Mouse (Mus musculus) midbrain, embryonic 12.5 days (tissue): ENCODE data around the gene Olfr1333. TPM values are rescaled to one million over a fixed set of nuclear protein-coding genes. Genes with fewer than 3 reads are reported as not detected.
"Not testable (repeated sequence)": the region's sequence is repeated elsewhere in the genome, so short reads cannot be mapped to it uniquely, and the experiment has no call there.

ENCODE experiments used
- ATAC-seq: fragments of 200-750 bp; cut with Nextera tagmentation; 2 replicates; pipeline ENCODE4 v1.8.0; 2017; ENCODE audit warnings: low read depth, moderate TSS enrichment, moderate library complexity; ENCODE audit not compliant: low FRiP score
- H3K27ac ChIP-seq: fragments of 300-500 bp; sonication (generic); replicated peaks from 2 replicates; pipeline ENCODE4 v1.5.1; 2016; ENCODE audit warnings: mild to moderate bottlenecking
- H3K27me3 ChIP-seq: fragments of 300-500 bp; sonication (generic); 2 replicates; pipeline ENCODE4 v1.6.1; 2016; ENCODE audit warnings: mild to moderate bottlenecking
- H3K36me3 ChIP-seq: fragments of 300-500 bp; sonication (generic); 2 replicates; pipeline ENCODE4 v1.6.1; 2016
- H3K4me1 ChIP-seq: fragments of 300-500 bp; sonication (generic); 2 replicates; pipeline ENCODE4 v1.6.1; 2016
- H3K4me2 ChIP-seq: fragments of 300-500 bp; sonication (generic); replicated peaks from 2 replicates; pipeline ENCODE4 v1.6.1; 2016; ENCODE audit warnings: mild to moderate bottlenecking, moderate library complexity
- H3K4me3 ChIP-seq: fragments of 300-500 bp; sonication (generic); 2 replicates; pipeline ENCODE4 v1.5.1; 2016; ENCODE audit warnings: mild to moderate bottlenecking
- H3K9ac ChIP-seq: fragments of 300-500 bp; sonication (generic); replicated peaks from 2 replicates; pipeline ENCODE4 v1.6.1; 2016; ENCODE audit warnings: mild to moderate bottlenecking, moderate library complexity
- H3K9me3 ChIP-seq: fragments of 300-500 bp; sonication (generic); 2 replicates; pipeline ENCODE4 v1.6.1; 2016; ENCODE audit warnings: mild to moderate bottlenecking
- WGBS: fragments of 180-500 bp; shearing (Covaris S2); methylation state at CpG from one replicate; pipeline ENCODE4 v1.1.7; 2016; 5-methylcytosine and 5-hydroxymethylcytosine counted together
- polyA plus RNA-seq: library from polyadenylated mRNA; unstranded; fragments of >200 nt; fragmentation: Nextera tagmentation; extraction: Ambion mirVana; gene quantifications from 2 replicates; pipeline ENCODE4 v1.2.1, GENCODE M21; 2016

Olfr1333 gene
- not detected in 2 replicates for polyA plus RNA-seq

GRCm38 (mm10) chr4:118836179-118836578 lies at the start of gene Olfr1333:
Olfr1333 (minus strand) TSS chr4:118836279.
- 92% methylated on average over 1 of the region's 1 CpGs for WGBS

GRCm38 (mm10) chr4:118867566-118867965 lies 31.5 kb upstream of the Olfr1333 start:
- H3K9ac ChIP-seq = no peak overlapping the region
- H3K27ac ChIP-seq = no peak overlapping the region
- H3K36me3 ChIP-seq = no peaks in the 10 kb centered on the region
- H3K9me3 ChIP-seq = no peaks in the 10 kb centered on the region
- ATAC-seq = no peak
- H3K27me3 ChIP-seq = no peaks in the 10 kb centered on the region
- H3K4me1 ChIP-seq = 0 out of 2 replicates have a peak, but pooled peaks cover 3% of the 10 kb centered on the region
- H3K4me2 ChIP-seq = no peak overlapping the region
- no peak overlapping the region for H3K4me3 ChIP-seq

More at GRCm38 (mm10) chr4:118836179-118836578, at the start of gene Olfr1333:
- Histone ChIP-seq H3K27ac (no peak within 1 kb of the TSS), H3K4me3 (no peak within 1 kb of the TSS), H3K4me1 (no peaks in the 10 kb centered on the region), H3K9me3 (no peaks in the 10 kb centered on the region), H3K4me2 (no peak within 1 kb of the TSS), H3K9ac (no peak within 1 kb of the TSS), H3K27me3 (no peaks in the 10 kb centered on the region), H3K36me3 (no peaks in the 10 kb centered on the region)
- no peak for ATAC-seq

- Histone ChIP-seq H3K4me3 (no peak within 1 kb of the TSS), H3K9me3 (no peaks in the 10 kb centered on the region), H3K4me2 (no peak within 1 kb of the TSS), H3K9ac (no peak within 1 kb of the TSS), H3K27ac (no peak within 1 kb of the TSS), H3K4me1 (0 out of 2 replicates have a peak, but pooled peaks cover 3% of the 10 kb centered on the region), H3K36me3 (no peaks in the 10 kb centered on the region), H3K27me3 (no peaks in the 10 kb centered on the region)
- no peak for ATAC-seq
- WGBS = 94% methylated on average over 1 of the region's 1 CpGs
Observed at GRCm38 (mm10) chr4:118864349-118864748, 28.3 kb upstream of the Olfr1333 start, which contains the start of gene Olfr1331. Olfr1331 (plus strand) TSS chr4:118864649.

GRCm38 (mm10) chr4:118862704-118863103 lies 26.6 kb upstream of the Olfr1333 start:
- Histone ChIP-seq H3K27me3 (no peaks in the 10 kb centered on the region), H3K4me1 (0 out of 2 replicates have a peak, but pooled peaks cover 3% of the 10 kb centered on the region), H3K4me3 (no peak overlapping the region), H3K27ac (no peak overlapping the region), H3K4me2 (no peak overlapping the region), H3K9me3 (no peaks in the 10 kb centered on the region), H3K9ac (no peak overlapping the region), H3K36me3 (no peaks in the 10 kb centered on the region)
- no peak for ATAC-seq
- 64% methylated on average over 4 of the region's 4 CpGs for WGBS

GRCm38 (mm10) chr4:118861791-118862190 lies 25.7 kb upstream of the Olfr1333 start:
- no peaks in the 10 kb centered on the region for H3K27me3 ChIP-seq
- 0 out of 2 replicates have a peak, but pooled peaks cover 3% of the 10 kb centered on the region for H3K4me1 ChIP-seq
- H3K9me3 ChIP-seq = no peaks in the 10 kb centered on the region
- H3K9ac ChIP-seq = no peak overlapping the region
- H3K4me3 ChIP-seq = no peak overlapping the region
- no peak overlapping the region for H3K27ac ChIP-seq
- no peak for ATAC-seq
- H3K4me2 ChIP-seq = no peak overlapping the region
- 86% methylated on average over 1 of the region's 1 CpGs for WGBS
- no peaks in the 10 kb centered on the region for H3K36me3 ChIP-seq

- Histone ChIP-seq H3K4me2 (no peak overlapping the region), H3K27ac (no peak overlapping the region), H3K36me3 (no peaks in the 10 kb centered on the region), H3K4me3 (no peak overlapping the region), H3K27me3 (no peaks in the 10 kb centered on the region), H3K9me3 (no peaks in the 10 kb centered on the region), H3K4me1 (no peaks in the 10 kb centered on the region), H3K9ac (no peak overlapping the region)
- ATAC-seq = no peak
- WGBS = 91% methylated on average over 1 of the region's 1 CpGs
Observed at GRCm38 (mm10) chr4:118818921-118819320, 17.2 kb downstream of the Olfr1333 start.

- no peaks in the 10 kb centered on the region for H3K36me3 ChIP-seq
- H3K4me3 ChIP-seq = no peak within 1 kb of the TSS
- ATAC-seq = no peak
- H3K27me3 ChIP-seq = no peaks in the 10 kb centered on the region
- no peak within 1 kb of the TSS for H3K27ac ChIP-seq
- no peaks in the 10 kb centered on the region for H3K4me1 ChIP-seq
- 92% methylated on average over 4 of the region's 4 CpGs for WGBS
- no peak within 1 kb of the TSS for H3K4me2 ChIP-seq
- H3K9ac ChIP-seq = no peak within 1 kb of the TSS
- H3K9me3 ChIP-seq = no peaks in the 10 kb centered on the region
Observed at GRCm38 (mm10) chr4:118809844-118810243, 26.2 kb downstream of the Olfr1333 start, which contains the start of gene Olfr1335. Olfr1335 (minus strand) TSS chr4:118809944.

- not testable (repeated sequence) for H3K4me2 ChIP-seq, H3K9me3 ChIP-seq, H3K27ac ChIP-seq, H3K36me3 ChIP-seq, H3K9ac ChIP-seq, ATAC-seq, H3K27me3 ChIP-seq, H3K4me3 ChIP-seq, H3K4me1 ChIP-seq
Observed at GRCm38 (mm10) chr4:118792796-118793195, 43.3 kb downstream of the Olfr1333 start.

- no peak for ATAC-seq
- H3K36me3 ChIP-seq = no peaks in the 10 kb centered on the region
- no peaks in the 10 kb centered on the region for H3K4me1 ChIP-seq
- H3K27ac ChIP-seq = no peak within 1 kb of the TSS
- no peaks in the 10 kb centered on the region for H3K9me3 ChIP-seq
- no peak within 1 kb of the TSS for H3K4me3 ChIP-seq
- H3K27me3 ChIP-seq = no peaks in the 10 kb centered on the region
- 76% methylated on average over 2 of the region's 2 CpGs for WGBS
- H3K9ac ChIP-seq = no peak within 1 kb of the TSS
- H3K4me2 ChIP-seq = no peak within 1 kb of the TSS
Observed at GRCm38 (mm10) chr4:118782486-118782885, 53.6 kb downstream of the Olfr1333 start, which contains the start of gene Olfr1337. Olfr1337 (minus strand) TSS chr4:118782586.

Other genes with a start within 250 kb of the Olfr1333 start
- 0.92 and 1.5 TPM in 2 replicates for gene Cfap57, start 215.5 kb downstream of the Olfr1333 start, polyA plus RNA-seq
- 167 TPM in 2 replicates for gene Ebna1bp2, start 215.5 kb downstream of the Olfr1333 start, polyA plus RNA-seq
- gene Olfr62, start 177.3 kb downstream of the Olfr1333 start, polyA plus RNA-seq = not detected in 2 replicates
- not detected in 2 replicates for gene Olfr1342, start 143.5 kb downstream of the Olfr1333 start, polyA plus RNA-seq
- not detected in 2 replicates for gene Olfr1341, start 132.8 kb downstream of the Olfr1333 start, polyA plus RNA-seq
- gene Olfr1340, start 116.1 kb downstream of the Olfr1333 start, polyA plus RNA-seq = not detected in 2 replicates
- not detected in 2 replicates for gene Olfr1339, start 104.1 kb downstream of the Olfr1333 start, polyA plus RNA-seq
- gene Olfr1338, start 77.5 kb downstream of the Olfr1333 start, polyA plus RNA-seq = not detected in 2 replicates
- gene Olfr1337, start 53.7 kb downstream of the Olfr1333 start, polyA plus RNA-seq = not detected in 2 replicates
- not detected in 2 replicates for gene Olfr1335, start 26.3 kb downstream of the Olfr1333 start, polyA plus RNA-seq
- gene Olfr1331, start 28.4 kb upstream of the Olfr1333 start, polyA plus RNA-seq = not detected in 2 replicates
- not detected in 2 replicates for gene Olfr1330, start 52.3 kb upstream of the Olfr1333 start, polyA plus RNA-seq
- not detected in 2 replicates for gene Olfr1329, start 81.2 kb upstream of the Olfr1333 start, polyA plus RNA-seq
- gene Olfr1328, start 102.3 kb upstream of the Olfr1333 start, polyA plus RNA-seq = not detected in 2 replicates
- gene Lao1, start 125.3 kb upstream of the Olfr1333 start, polyA plus RNA-seq = not detected in 2 replicates